Mouse (Mus musculus): ENCODE data around the gene Rfx8.

Rfx8 gene

GRCm38 (mm10) chr1:39734881-39735280 is 14.1 kb upstream of the Rfx8 start:
- 88% methylated on average over 6 of the region's 6 CpGs for WGBS

- 68% methylated on average over 13 of the region's 13 CpGs for WGBS
Observed at GRCm38 (mm10) chr1:39734311-39734710, 13.5 kb upstream of the Rfx8 start.

GRCm38 (mm10) chr1:39733876-39734275 is 13.1 kb upstream of the Rfx8 start:
- WGBS: 92% methylated on average over 10 of the region's 10 CpGs

- 86% methylated on average over 10 of the region's 10 CpGs for WGBS
Observed at GRCm38 (mm10) chr1:39732081-39732480, 11.3 kb upstream of the Rfx8 start.

GRCm38 (mm10) chr1:39731543-39731942 is 10.7 kb upstream of the Rfx8 start:
- WGBS: 60% methylated on average over 9 of the region's 9 CpGs

- 65% methylated on average over 5 of the region's 5 CpGs for WGBS
Observed at GRCm38 (mm10) chr1:39730868-39731267, 10.1 kb upstream of the Rfx8 start.

GRCm38 (mm10) chr1:39729919-39730318 is 9.1 kb upstream of the Rfx8 start:
- 93% methylated on average over 6 of the region's 6 CpGs for WGBS

GRCm38 (mm10) chr1:39721351-39721726 is 542 bp upstream of the Rfx8 start:
- WGBS: 22% methylated on average over 9 of the region's 9 CpGs

- 48% methylated on average over 2 of the region's 2 CpGs for WGBS
Observed at GRCm38 (mm10) chr1:39720186-39720585, 611 bp downstream of the Rfx8 start.

- 96% methylated on average over 7 of the region's 7 CpGs for WGBS
Observed at GRCm38 (mm10) chr1:39715551-39715950, 5.2 kb downstream of the Rfx8 start.

- WGBS: 71% methylated on average over 3 of the region's 3 CpGs
Observed at GRCm38 (mm10) chr1:39714729-39715128, 6.1 kb downstream of the Rfx8 start.

- 27% methylated on average over 16 of the region's 16 CpGs for WGBS
Observed at GRCm38 (mm10) chr1:39713842-39714658, 6.7 kb downstream of the Rfx8 start.

GRCm38 (mm10) chr1:39713300-39713699 is 7.5 kb downstream of the Rfx8 start:
- 94% methylated on average over 8 of the region's 8 CpGs for WGBS

GRCm38 (mm10) chr1:39712261-39712660 is 8.5 kb downstream of the Rfx8 start:
- 77% methylated on average over 7 of the region's 7 CpGs for WGBS

GRCm38 (mm10) chr1:39710604-39711003 is 10.2 kb downstream of the Rfx8 start:
- WGBS: 77% methylated on average over 4 of the region's 4 CpGs

GRCm38 (mm10) chr1:39710016-39710415 is 10.8 kb downstream of the Rfx8 start:
- 95% methylated on average over 5 of the region's 5 CpGs for WGBS

- WGBS: 84% methylated on average over 5 of the region's 5 CpGs
Observed at GRCm38 (mm10) chr1:39708778-39709177, 12.0 kb downstream of the Rfx8 start.

GRCm38 (mm10) chr1:39702216-39703046 is 18.4 kb downstream of the Rfx8 start:
- 60% methylated on average over 18 of the region's 18 CpGs for WGBS

GRCm38 (mm10) chr1:39701274-39701602 is 19.6 kb downstream of the Rfx8 start:
- 27% methylated on average over 9 of the region's 9 CpGs for WGBS

- 77% methylated on average over 7 of the region's 7 CpGs for WGBS
Observed at GRCm38 (mm10) chr1:39700599-39701273, 20.1 kb downstream of the Rfx8 start.

- WGBS: 63% methylated on average over 6 of the region's 6 CpGs
Observed at GRCm38 (mm10) chr1:39698456-39698855, 22.3 kb downstream of the Rfx8 start.

- 69% methylated on average over 4 of the region's 4 CpGs for WGBS
Observed at GRCm38 (mm10) chr1:39695198-39695597, 25.6 kb downstream of the Rfx8 start.
